Mouse (Mus musculus): ENCODE data around the gene Tenm2.

GRCm38 (mm10) chr11:36891106-36891505 is 344.7 kb downstream of the Tenm2 start:
- TF ChIP-seq POLR2A (IDR thresholded peaks at IDR 0.05; ENCODE audit: insufficient read depth, low read depth, low read length) = no peak
- TF ChIP-seq CTCF (IDR thresholded peaks at IDR 0.05) = no peak
- no peak for TF ChIP-seq EP300 (IDR thresholded peaks at IDR 0.05; ENCODE audit: insufficient read depth, low read depth, low read length)
